Mouse (Mus musculus): ENCODE data around the gene Eps15l1. TPM values are rescaled to one million over a fixed set of nuclear protein-coding genes. Genes with fewer than 3 reads are reported as not detected.

Gene Eps15l1
- polyA plus RNA-seq, 1 experiment from 2014 or later, result 20.7 TPM

DNA sequence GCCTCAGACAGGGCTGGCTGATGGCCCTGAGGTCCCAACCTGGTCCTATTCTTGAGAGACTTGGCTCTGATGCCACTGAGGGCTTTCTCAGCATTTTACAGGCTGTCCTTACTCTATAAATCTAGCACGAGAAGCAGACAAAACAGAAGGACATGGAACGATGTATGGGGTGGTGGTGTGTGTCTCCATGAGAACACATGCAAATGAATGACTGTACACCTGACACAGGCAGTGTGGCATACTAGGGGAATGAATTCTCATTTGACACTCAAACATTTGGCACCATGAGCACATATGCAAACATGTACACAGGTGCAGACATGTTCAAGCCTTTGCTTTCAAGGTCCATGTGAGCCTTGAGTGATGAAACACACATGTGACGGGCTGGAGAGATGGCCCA, 64.7 kb downstream of the Eps15l1 start:
- H3K27ac ChIP-seq (replicated peaks), result no peak overlapping the region
- 83% methylated on average over 3 of the region's 3 CpGs for WGBS
- TF ChIP-seq EP300 (optimal IDR thresholded peaks at IDR 0.05) (no peak), CTCF (IDR thresholded peaks at IDR 0.05; ENCODE audit: low read depth) (no peak)

DNA sequence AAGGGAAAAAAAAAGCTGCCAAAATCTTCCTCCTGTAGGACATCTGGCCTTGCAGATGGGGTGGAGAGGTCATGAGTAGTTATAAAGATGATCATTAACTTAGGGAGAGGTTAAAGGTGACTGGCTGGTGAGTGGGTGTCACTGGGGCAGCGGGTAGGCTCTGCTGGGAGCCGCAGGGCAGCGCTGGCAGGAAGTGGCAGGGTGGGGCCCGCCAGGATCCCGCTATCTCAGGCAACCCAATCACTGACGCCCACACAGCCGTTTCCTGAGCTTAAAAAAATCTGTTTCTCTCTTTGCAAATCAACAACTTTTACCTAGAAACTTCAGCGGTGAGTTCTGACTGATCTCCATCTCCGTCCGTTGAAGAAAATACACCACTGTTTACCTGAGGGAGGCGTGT, 67.0 kb downstream of the Eps15l1 start:
- TF ChIP-seq EP300 (optimal IDR thresholded peaks at IDR 0.05) (no peak), CTCF (IDR thresholded peaks at IDR 0.05; ENCODE audit: low read depth) (no peak)
- H3K9ac ChIP-seq (ENCODE audit: low read length), result no peak overlapping the region
- H3K36me3 ChIP-seq (ENCODE audit: control insufficient read depth, insufficient read depth, low read length), result peaks cover 7% of the 10 kb centered on the region; the same call in 1 of the 2 replicates
- no peaks in the 10 kb centered on the region for H3K27me3 ChIP-seq (ENCODE audit: control insufficient read depth, insufficient read depth, low read length)
- 56% methylated on average over 11 of the region's 11 CpGs for WGBS
- no peak overlapping the region for H3K27ac ChIP-seq (replicated peaks)
- DNase-seq (ENCODE audit: low spot score) (peak; percentile 20), ATAC-seq (ENCODE audit: low FRiP score, low TSS enrichment) (no peak)
- H3K4me1 ChIP-seq (replicated peaks; ENCODE audit: control insufficient read depth, insufficient read depth), result no peaks in the 10 kb centered on the region
- no peaks in the 10 kb centered on the region for H3K9me3 ChIP-seq (ENCODE audit: control insufficient read depth, low read length)
- H3K4me2 ChIP-seq (replicated peaks; ENCODE audit: low read depth), result no peak overlapping the region
- no peak overlapping the region for H3K4me3 ChIP-seq (ENCODE audit: low read depth, low read length)

More for the DNA sequence above, 64.7 kb downstream of the Eps15l1 start:
- H3K27me3 ChIP-seq (ENCODE audit: control insufficient read depth, insufficient read depth, low read length), result no peaks in the 10 kb centered on the region
- no peak overlapping the region for H3K4me2 ChIP-seq (replicated peaks; ENCODE audit: low read depth)
- DNase-seq (ENCODE audit: low spot score) (no peak), ATAC-seq (ENCODE audit: low FRiP score, low TSS enrichment) (no peak)
- no peaks in the 10 kb centered on the region for H3K4me1 ChIP-seq (replicated peaks; ENCODE audit: control insufficient read depth, insufficient read depth)
- H3K9me3 ChIP-seq (ENCODE audit: control insufficient read depth, low read length), result no peaks in the 10 kb centered on the region
- H3K36me3 ChIP-seq (ENCODE audit: control insufficient read depth, insufficient read depth, low read length), result peaks cover 13% of the 10 kb centered on the region; the same call in 1 of the 2 replicates
- no peak overlapping the region for H3K9ac ChIP-seq (ENCODE audit: low read length)
- no peak overlapping the region for H3K4me3 ChIP-seq (ENCODE audit: low read depth, low read length)

DNA sequence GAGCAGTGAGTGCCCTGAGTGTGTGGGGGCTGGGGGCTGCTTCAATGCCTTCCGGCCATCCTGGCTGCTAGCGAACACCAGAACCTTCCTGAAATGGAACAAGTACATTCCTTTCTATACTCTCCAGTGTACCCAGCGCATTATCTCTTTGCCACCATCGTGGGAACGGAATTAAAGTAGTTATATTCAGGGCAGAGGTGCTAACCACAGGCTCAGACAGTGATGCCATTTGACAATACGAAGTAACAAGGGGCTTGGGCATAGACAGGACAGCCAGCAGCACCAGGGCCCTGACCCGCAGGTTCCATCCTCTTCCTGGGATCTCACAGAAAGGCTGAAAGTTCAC, 67.6 kb downstream of the Eps15l1 start:
- TF ChIP-seq CTCF (IDR thresholded peaks at IDR 0.05; ENCODE audit: low read depth) (no peak), EP300 (optimal IDR thresholded peaks at IDR 0.05) (no peak)
- ATAC-seq (ENCODE audit: low FRiP score, low TSS enrichment) (no peak), DNase-seq (ENCODE audit: low spot score) (no peak)
- H3K27ac ChIP-seq (replicated peaks), result no peak overlapping the region
- no peak overlapping the region for H3K4me3 ChIP-seq (ENCODE audit: low read depth, low read length)
- H3K4me2 ChIP-seq (replicated peaks; ENCODE audit: low read depth), result no peak overlapping the region
- H3K4me1 ChIP-seq (replicated peaks; ENCODE audit: control insufficient read depth, insufficient read depth), result no peaks in the 10 kb centered on the region
- no peak overlapping the region for H3K9ac ChIP-seq (ENCODE audit: low read length)
- H3K9me3 ChIP-seq (ENCODE audit: control insufficient read depth, low read length), result no peaks in the 10 kb centered on the region
- no peaks in the 10 kb centered on the region for H3K27me3 ChIP-seq (ENCODE audit: control insufficient read depth, insufficient read depth, low read length)
- 87% methylated on average over 7 of the region's 7 CpGs for WGBS
- peaks cover 7% of the 10 kb centered on the region; the same call in 1 of the 2 replicates for H3K36me3 ChIP-seq (ENCODE audit: control insufficient read depth, insufficient read depth, low read length)

DNA sequence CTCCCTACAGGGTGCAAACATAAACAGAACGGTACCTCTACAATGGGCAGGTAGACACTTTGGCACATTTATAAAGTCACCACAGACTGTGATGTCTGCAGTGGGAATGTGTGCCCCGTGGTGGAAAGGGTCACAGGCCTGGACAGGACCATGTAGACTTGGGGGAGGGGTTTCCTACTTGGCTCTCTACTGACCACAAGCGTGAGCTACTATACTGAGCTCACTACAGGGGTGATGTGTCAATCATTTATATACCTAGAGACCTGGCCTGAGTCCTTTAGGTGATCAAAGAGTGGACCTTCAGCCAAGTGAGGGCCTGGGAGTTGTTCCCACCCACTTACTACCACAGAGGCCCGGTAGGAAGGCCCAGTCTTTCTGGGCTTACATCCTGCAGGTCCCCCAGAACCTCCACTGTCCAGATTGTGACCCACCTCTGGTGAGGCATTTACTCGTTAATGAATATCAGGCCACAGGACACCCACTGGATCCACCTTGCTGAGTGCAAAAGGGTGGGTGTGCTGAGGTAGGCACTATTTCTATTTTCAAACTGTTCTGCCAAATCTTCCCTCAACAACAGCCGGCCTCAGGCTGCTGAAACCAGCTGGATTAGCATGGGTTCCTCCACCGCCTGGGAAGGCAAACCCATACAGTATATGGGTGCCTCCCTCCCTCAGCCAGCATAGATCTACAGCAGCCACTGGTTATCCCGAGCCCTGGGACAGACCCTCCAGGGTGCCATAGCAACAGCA, 68.1 kb downstream of the Eps15l1 start:
- no peak overlapping the region for H3K4me2 ChIP-seq (replicated peaks; ENCODE audit: low read depth)
- no peak for DNase-seq (ENCODE audit: low spot score)
- H3K4me3 ChIP-seq (ENCODE audit: low read depth, low read length), result no peak overlapping the region
- H3K4me1 ChIP-seq (replicated peaks; ENCODE audit: control insufficient read depth, insufficient read depth), result no peaks in the 10 kb centered on the region
- H3K36me3 ChIP-seq (ENCODE audit: control insufficient read depth, insufficient read depth, low read length), result peaks cover 5% of the 10 kb centered on the region; the same call in 1 of the 2 replicates
- no peak overlapping the region for H3K27ac ChIP-seq (replicated peaks)
- H3K9me3 ChIP-seq (ENCODE audit: control insufficient read depth, low read length), result no peaks in the 10 kb centered on the region
- WGBS, result 78% methylated on average over 8 of the region's 8 CpGs
- TF ChIP-seq EP300 (optimal IDR thresholded peaks at IDR 0.05), result no peak
- TF ChIP-seq CTCF (IDR thresholded peaks at IDR 0.05; ENCODE audit: low read depth), result no peak
- no peak overlapping the region for H3K9ac ChIP-seq (ENCODE audit: low read length)
- ATAC-seq (ENCODE audit: low FRiP score, low TSS enrichment), result no peak
- no peaks in the 10 kb centered on the region for H3K27me3 ChIP-seq (ENCODE audit: control insufficient read depth, insufficient read depth, low read length)

DNA sequence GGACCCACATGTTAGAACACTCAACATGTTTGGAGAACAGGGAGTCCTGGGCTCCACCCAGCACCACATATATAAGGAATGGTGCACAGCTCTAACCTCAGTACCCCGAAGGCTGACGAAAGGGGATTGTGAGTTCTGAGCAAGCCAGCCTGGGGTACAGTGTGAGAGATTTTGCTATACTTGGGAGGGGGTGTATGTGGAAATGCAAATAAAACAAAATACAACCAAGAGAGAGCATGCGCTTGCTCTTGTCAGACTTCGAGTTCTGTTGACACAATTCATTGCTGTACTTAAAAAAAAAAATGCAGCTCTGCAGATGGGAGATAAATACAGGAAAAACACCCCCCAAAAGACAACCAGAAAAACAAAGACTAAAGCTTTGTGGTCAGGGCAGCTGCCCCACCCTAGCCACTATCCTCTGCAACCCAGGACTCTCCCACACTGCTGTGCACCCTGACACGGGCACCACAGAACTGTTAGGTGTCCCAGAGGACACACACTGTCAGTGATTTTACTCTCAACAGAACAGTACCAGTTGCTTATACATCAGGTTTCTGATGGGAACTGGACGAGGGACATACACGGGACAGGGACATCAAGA, 69.8 kb downstream of the Eps15l1 start:
- Histone ChIP-seq H3K4me1 (replicated peaks; ENCODE audit: control insufficient read depth, insufficient read depth) (no peaks in the 10 kb centered on the region), H3K4me3 (ENCODE audit: low read depth, low read length) (no peak overlapping the region), H3K9me3 (ENCODE audit: control insufficient read depth, low read length) (no peaks in the 10 kb centered on the region), H3K9ac (ENCODE audit: low read length) (no peak overlapping the region), H3K4me2 (replicated peaks; ENCODE audit: low read depth) (no peak overlapping the region), H3K36me3 (ENCODE audit: control insufficient read depth, insufficient read depth, low read length) (no peaks in the 10 kb centered on the region), H3K27me3 (ENCODE audit: control insufficient read depth, insufficient read depth, low read length) (no peaks in the 10 kb centered on the region), H3K27ac (replicated peaks) (no peak overlapping the region)
- TF ChIP-seq EP300 (optimal IDR thresholded peaks at IDR 0.05) (no peak), CTCF (IDR thresholded peaks at IDR 0.05; ENCODE audit: low read depth) (no peak)
- no peak for DNase-seq (ENCODE audit: low spot score)
- no peak for ATAC-seq (ENCODE audit: low FRiP score, low TSS enrichment)
- WGBS, result 80% methylated on average over 7 of the region's 7 CpGs

DNA sequence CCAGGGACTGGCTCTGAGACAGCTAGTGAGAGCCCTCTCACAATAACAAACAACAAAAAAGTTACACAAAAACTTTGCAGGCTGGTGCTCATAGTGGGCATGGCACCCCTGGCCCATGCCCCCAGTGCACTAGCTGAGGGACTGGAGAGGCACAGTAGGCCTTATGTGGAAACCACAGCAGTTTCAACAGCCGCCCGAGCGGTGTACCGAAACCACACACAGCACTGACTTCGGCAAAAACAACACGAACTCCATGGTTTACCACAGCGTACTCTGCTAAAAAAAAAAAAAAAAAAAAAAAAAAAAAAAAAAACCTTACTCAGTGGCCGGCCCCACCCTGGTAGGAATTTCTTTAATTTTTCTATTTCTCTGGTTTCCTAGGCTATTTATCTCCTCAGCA, 70.5 kb downstream of the Eps15l1 start:
- Histone ChIP-seq H3K9ac (ENCODE audit: low read length) (no peak overlapping the region), H3K9me3 (ENCODE audit: control insufficient read depth, low read length) (no peaks in the 10 kb centered on the region), H3K4me1 (replicated peaks; ENCODE audit: control insufficient read depth, insufficient read depth) (no peaks in the 10 kb centered on the region), H3K36me3 (ENCODE audit: control insufficient read depth, insufficient read depth, low read length) (no peaks in the 10 kb centered on the region), H3K4me2 (replicated peaks; ENCODE audit: low read depth) (no peak overlapping the region), H3K4me3 (ENCODE audit: low read depth, low read length) (no peak overlapping the region), H3K27me3 (ENCODE audit: control insufficient read depth, insufficient read depth, low read length) (no peaks in the 10 kb centered on the region), H3K27ac (replicated peaks) (no peak overlapping the region)
- ATAC-seq (ENCODE audit: low FRiP score, low TSS enrichment) (no peak), DNase-seq (ENCODE audit: low spot score) (no peak)
- 87% methylated on average over 8 of the region's 8 CpGs for WGBS
- TF ChIP-seq EP300 (optimal IDR thresholded peaks at IDR 0.05) (no peak), CTCF (IDR thresholded peaks at IDR 0.05; ENCODE audit: low read depth) (no peak)
